8 mouse cellular contexts compared by ENCODE assay signal in genomic region chr1:177444483-177444810, GRCm38 (mm10). TPM values are rescaled to one million over a fixed set of nuclear protein-coding genes. Genes with fewer than 3 reads are reported as not detected.
DNase-seq lines count a peak whose midpoint lies in the region; ATAC-seq and TF ChIP-seq lines count a peak whose summit lies in the region.

No protein-coding gene starts in this region.

- peak; percentile 94; the same call in 1 of the 2 replicates for TF ChIP-seq POLR2A in cerebellum, adult 2 months (IDR thresholded peaks at IDR 0.05; ENCODE audit: borderline replicate concordance, insufficient read depth, low read length)

- peak overlapping the region; percentile 54; the same call in 1 of the 2 replicates for H3K4me3 ChIP-seq in kidney, embryonic 14.5 days (ENCODE audit: low read length)
- H3K4me3 ChIP-seq in cerebellum, adult 2 months (replicated peaks; ENCODE audit: insufficient read depth, low read depth, low read length): peak overlapping the region; percentile 69
- H3K4me3 ChIP-seq in forebrain, embryonic 15.5 days: peak overlapping the region; percentile 71
- peak overlapping the region; percentile 86; the same call in 1 of the 2 replicates for H3K4me3 ChIP-seq in liver, embryonic 13.5 days (replicated peaks)

- H3K4me1 ChIP-seq in kidney, embryonic 14.5 days (ENCODE audit: control insufficient read depth, insufficient read depth, low read length): peaks cover 20% of the 10 kb centered on the region; the same call in 1 of the 2 replicates
- no peaks in the 10 kb centered on the region for H3K4me1 ChIP-seq in cerebellum, adult 2 months (ENCODE audit: control insufficient read depth, insufficient read depth, low read length)
- peaks cover 53% of the 10 kb centered on the region for H3K4me1 ChIP-seq in forebrain, embryonic 15.5 days
- H3K4me1 ChIP-seq in liver, embryonic 13.5 days (replicated peaks): peaks cover 35% of the 10 kb centered on the region

- H3K27ac ChIP-seq in kidney, embryonic 14.5 days (ENCODE audit: low read depth, low read length): no peak overlapping the region
- H3K27ac ChIP-seq in cerebellum, adult 2 months (ENCODE audit: insufficient read depth, low read length): peak overlapping the region; percentile 89
- peak overlapping the region; percentile 99 for H3K27ac ChIP-seq in forebrain, embryonic 15.5 days (replicated peaks)
- H3K27ac ChIP-seq in liver, embryonic 13.5 days: no peak overlapping the region

- no peak for TF ChIP-seq CTCF in cerebellum, adult 2 months (IDR thresholded peaks at IDR 0.05; ENCODE audit: borderline replicate concordance, insufficient read depth, low read depth, low read length)

- WGBS in kidney, embryonic 14.5 days: 42% methylated on average over 3 of the region's 3 CpGs
- WGBS in cerebellum, adult 2 months: 6% methylated on average over 3 of the region's 3 CpGs
- WGBS in forebrain, embryonic 15.5 days: under 1% methylated on average over 3 of the region's 3 CpGs
- WGBS in liver, embryonic 13.5 days (ENCODE audit: insufficient replicate concordance): 47% methylated on average over 3 of the region's 3 CpGs

- H3K36me3 ChIP-seq in kidney, embryonic 14.5 days (ENCODE audit: control insufficient read depth, insufficient read depth, low read length): peaks cover 17% of the 10 kb centered on the region
- peaks cover 11% of the 10 kb centered on the region for H3K36me3 ChIP-seq in forebrain, embryonic 15.5 days
- peaks cover 17% of the 10 kb centered on the region for H3K36me3 ChIP-seq in liver, embryonic 13.5 days

- no peaks in the 10 kb centered on the region for H3K27me3 ChIP-seq in kidney, embryonic 14.5 days (ENCODE audit: control insufficient read depth, insufficient read depth, low read length)
- no peaks in the 10 kb centered on the region; the same call in 1 of the 2 replicates for H3K27me3 ChIP-seq in cerebellum, adult 2 months (ENCODE audit: control insufficient read depth, insufficient read depth, low read length)
- no peaks in the 10 kb centered on the region for H3K27me3 ChIP-seq in forebrain, embryonic 15.5 days
- H3K27me3 ChIP-seq in liver, embryonic 13.5 days: no peaks in the 10 kb centered on the region

- no peak for ATAC-seq in kidney, embryonic 14.5 days (ENCODE audit: low FRiP score, low TSS enrichment)
- ATAC-seq in forebrain, embryonic 15.5 days (replicated peaks): peak; percentile 18
- ATAC-seq in liver, embryonic 13.5 days (ENCODE audit: low read depth): no peak

- H3K9ac ChIP-seq in kidney, embryonic 14.5 days (ENCODE audit: low read depth, low read length): no peak overlapping the region
- H3K9ac ChIP-seq in forebrain, embryonic 15.5 days (replicated peaks): peak overlapping the region; percentile 77
- H3K9ac ChIP-seq in liver, embryonic 13.5 days: peak overlapping the region; percentile 90; the same call in 1 of the 2 replicates

- DNase-seq in kidney, postnatal 25 days: no peak
- peak; percentile 76 to 85 for DNase-seq in cerebellum, adult 2 months
- DNase-seq in liver, embryonic 13.5 days: no peak
- DNase-seq in spleen, postnatal 4 days (ENCODE audit: low spot score in 2 of 2): no peak
- DNase-seq in urinary bladder, postnatal 4 days (ENCODE audit: low spot score in 2 of 2): no peak
- no peak for DNase-seq in adrenal gland, adult 8-10 months

- H3K9me3 ChIP-seq in kidney, embryonic 14.5 days (ENCODE audit: control insufficient read depth, low read length): no peaks in the 10 kb centered on the region
- no peaks in the 10 kb centered on the region for H3K9me3 ChIP-seq in forebrain, embryonic 15.5 days
- H3K9me3 ChIP-seq in liver, embryonic 13.5 days (replicated peaks): no peaks in the 10 kb centered on the region

- peak overlapping the region; percentile 89; the same call in 1 of the 2 replicates for H3K4me2 ChIP-seq in kidney, embryonic 14.5 days (replicated peaks; ENCODE audit: low read depth, low read length)
- H3K4me2 ChIP-seq in forebrain, embryonic 15.5 days (replicated peaks): peak overlapping the region; percentile 58
- H3K4me2 ChIP-seq in liver, embryonic 13.5 days: peak overlapping the region; percentile 95

RNA-seq across cellular contexts. Expression of gene Zbtb18, which starts 2.3 kb away (rescaled TPM):
- 3.4 and 4.8 TPM in 2 replicates for polyA plus RNA-seq in kidney, embryonic 14.5 days (2014; fragmentation: Nextera tagmentation; extraction: Ambion mirVana)
- polyA plus RNA-seq in cerebellum, adult 2 months (2012; rRNA removed): 193 and 234 TPM in 2 replicates
- polyA plus RNA-seq in forebrain, embryonic 15.5 days (2015; fragmentation: Nextera tagmentation; extraction: Ambion mirVana): 136 and 150 TPM in 2 replicates
- polyA plus RNA-seq in liver, embryonic 13.5 days (2015; fragmentation: Nextera tagmentation; extraction: Ambion mirVana): 0.41 and 0.82 TPM in 2 replicates
- 10 to 100 TPM; 16.0 to 25.7 (median 20.7) TPM for total RNA-seq in adrenal gland, adult 8-10 months (2022)

Comparison
In these comparisons a context has a peak if more than half of its experiments do, and no peak if none do; other contexts are left out.
1. H3K27ac ChIP-seq: peak in cerebellum, adult 2 months (single experiment) and forebrain, embryonic 15.5 days (single experiment); none in kidney, embryonic 14.5 days (single experiment) and liver, embryonic 13.5 days (single experiment).
2. DNase-seq: peak in cerebellum, adult 2 months (2 of 2); none in kidney, postnatal 25 days (0 of 2), liver, embryonic 13.5 days (single experiment), spleen, postnatal 4 days (0 of 2), urinary bladder, postnatal 4 days (0 of 2) and adrenal gland, adult 8-10 months (single experiment).
3. RNA of gene Zbtb18, which starts 2.3 kb away (polyA plus RNA-seq): 193 to 234 TPM in cerebellum, adult 2 months and 136 to 150 TPM in forebrain, embryonic 15.5 days; 3.4 to 4.8 TPM in kidney, embryonic 14.5 days and 0.41 to 0.82 TPM in liver, embryonic 13.5 days; every median in the first group is over 10 times any median in the second.
4. Peak in every context shown above with its lines, with median percentiles within 50 percentile points of each other: H3K4me2 ChIP-seq and H3K4me3 ChIP-seq.